Mouse (Mus musculus) stomach, embryonic 14.5 days (tissue): ENCODE measurements around the gene Ibtk. TPM values are rescaled to one million over a fixed set of nuclear protein-coding genes. Genes with fewer than 3 reads are reported as not detected.

Experiments
- ATAC-seq: fragments of 200-750 bp; cut with Nextera tagmentation; 2 replicates; pipeline ENCODE4 v1.8.0; 2017; ENCODE audit warnings: low read depth, moderate TSS enrichment; ENCODE audit not compliant: insufficient number of reproducible peaks, insufficient read depth, low FRiP score
- H3K27ac ChIP-seq: fragments of 300-500 bp; sonication (generic); 2 replicates; pipeline ENCODE4 v1.5.1; 2014; ENCODE audit warnings: mild to moderate bottlenecking, low read length, moderate library complexity, mixed read lengths
- H3K27me3 ChIP-seq: fragments of 300-500 bp; sonication (generic); 2 replicates; pipeline ENCODE4 v1.6.1; 2014; ENCODE audit warnings: low read length, control low read depth, mixed read lengths; ENCODE audit not compliant: control insufficient read depth, insufficient read depth
- H3K36me3 ChIP-seq: fragments of 300-500 bp; sonication (generic); 2 replicates; pipeline ENCODE4 v1.6.1; 2014; ENCODE audit warnings: mild to moderate bottlenecking, control low read depth, low read length, moderate library complexity, mixed read lengths; ENCODE audit not compliant: control insufficient read depth, insufficient read depth
- H3K4me1 ChIP-seq: fragments of 300-500 bp; sonication (generic); 2 replicates; pipeline ENCODE4 v1.6.1; 2014; ENCODE audit warnings: low read length, control low read depth, mixed read lengths; ENCODE audit not compliant: control insufficient read depth, insufficient read depth
- H3K4me2 ChIP-seq: fragments of 300-500 bp; sonication (generic); replicated peaks from 2 replicates; pipeline ENCODE4 v1.6.1; 2014; ENCODE audit warnings: low read depth, low read length, control low read depth
- H3K4me3 ChIP-seq: fragments of 300-500 bp; sonication (generic); 2 replicates; pipeline ENCODE4 v1.5.1; 2014; ENCODE audit warnings: low read depth, low read length, control low read depth
- H3K9ac ChIP-seq: fragments of 300-500 bp; sonication (generic); replicated peaks from 2 replicates; pipeline ENCODE4 v1.6.1; 2014; ENCODE audit warnings: low read depth, mild to moderate bottlenecking, control low read depth, low read length, moderate library complexity, mixed read lengths
- H3K9me3 ChIP-seq: fragments of 300-500 bp; sonication (generic); 2 replicates; pipeline ENCODE4 v1.6.1; 2016; ENCODE audit warnings: low read depth, low read length, control low read depth; ENCODE audit not compliant: control insufficient read depth
- WGBS: fragments of 180-500 bp; shearing (Covaris S2); extraction: QIAGEN DNeasy Blood & Tissue Kit; methylation state at CpG from one replicate; pipeline ENCODE4 v1.1.7; 2014; 5-methylcytosine and 5-hydroxymethylcytosine counted together
- polyA plus RNA-seq: library from polyadenylated mRNA; unstranded; fragments of >200 nt; fragmentation: Nextera tagmentation; extraction: Ambion mirVana; gene quantifications from 2 replicates; pipeline ENCODE4 v1.2.1, GENCODE M21; 2014

Ibtk gene
- polyA plus RNA-seq, 1 experiment from 2014 or later = 46.1 TPM

DNA sequence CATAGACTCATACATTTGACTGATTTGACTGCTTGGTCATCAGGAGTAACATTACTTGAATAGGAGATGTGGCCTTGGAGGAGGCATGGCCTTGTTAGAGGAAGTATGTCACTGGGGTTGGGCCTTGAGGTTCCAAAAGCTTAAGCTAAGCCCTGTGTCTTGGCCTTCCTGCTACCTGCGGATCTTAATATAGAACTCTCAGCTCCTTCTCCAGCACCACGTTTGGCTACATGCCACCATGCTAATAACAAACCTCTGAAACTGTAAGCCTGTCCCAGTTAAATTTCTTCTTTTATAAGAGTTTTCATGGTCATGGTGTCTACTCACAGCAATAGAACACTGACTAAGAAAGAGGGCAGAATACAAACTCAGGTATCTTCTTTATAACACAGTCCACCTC is 110.9 kb downstream of the Ibtk start:
- Histone ChIP-seq H3K9ac (no peak overlapping the region), H3K4me1 (no peaks in the 10 kb centered on the region), H3K9me3 (no peaks in the 10 kb centered on the region), H3K4me3 (no peak overlapping the region), H3K27ac (no peak overlapping the region), H3K36me3 (no peaks in the 10 kb centered on the region), H3K27me3 (no peaks in the 10 kb centered on the region), H3K4me2 (no peak overlapping the region)
- 76% methylated on average over 2 of the region's 2 CpGs for WGBS
- no peak for ATAC-seq

Other genes starting within 250 kb of the Ibtk start
- gene Tpbg, start 93.0 kb upstream of the Ibtk start, polyA plus RNA-seq = 13.0 and 14.1 TPM in 2 replicates